Mouse (Mus musculus): ENCODE results near the gene Ms4a15.

The Ms4a15 gene

DNA sequence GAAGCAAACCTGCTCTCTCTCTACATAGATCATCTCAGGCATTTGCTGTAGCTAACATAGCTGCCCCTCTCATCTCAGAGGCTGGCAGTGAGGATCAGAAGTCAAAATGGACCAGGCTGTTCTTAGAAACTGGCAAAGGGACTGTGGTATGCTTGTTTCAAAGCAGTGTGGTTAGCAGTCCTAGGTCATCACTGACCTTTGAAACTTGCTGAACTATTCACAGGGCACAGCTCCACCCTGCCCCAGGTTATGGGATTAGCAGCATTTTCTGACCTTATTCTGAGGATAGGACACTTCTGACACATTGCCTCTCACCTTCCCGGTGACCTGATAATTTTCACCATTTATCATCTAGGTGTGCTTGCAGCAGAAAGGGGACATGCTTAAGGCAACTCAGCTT lies 4.5 kb downstream of the Ms4a15 start:
- Histone ChIP-seq H3K4me1 (replicated peaks; ENCODE audit: low read depth, low read length) (peaks cover 8% of the 10 kb centered on the region), H3K9me3 (ENCODE audit: low read length) (no peaks in the 10 kb centered on the region), H3K4me3 (replicated peaks; ENCODE audit: low read length) (no peak overlapping the region), H3K36me3 (ENCODE audit: insufficient read depth, low read length) (no peaks in the 10 kb centered on the region), H3K27me3 (ENCODE audit: insufficient read depth, low read length) (peaks cover 15% of the 10 kb centered on the region)
- TF ChIP-seq POU5F1 (IDR thresholded peaks at IDR 0.05; ENCODE audit: borderline replicate concordance, low read length) (no peak), CTCF (conservative IDR thresholded peaks at IDR 0.05; ENCODE audit: low read length) (no peak), NANOG (IDR thresholded peaks at IDR 0.05; ENCODE audit: borderline replicate concordance, low read length) (no peak)

GRCm38 (mm10) chr19:10985889-10986288 lies 7.2 kb downstream of the Ms4a15 start:
- Histone ChIP-seq H3K27me3 (ENCODE audit: insufficient read depth, low read length) (peaks cover 8% of the 10 kb centered on the region), H3K4me3 (replicated peaks; ENCODE audit: low read length) (no peak overlapping the region), H3K9me3 (ENCODE audit: low read length) (no peaks in the 10 kb centered on the region), H3K36me3 (ENCODE audit: insufficient read depth, low read length) (no peaks in the 10 kb centered on the region), H3K4me1 (replicated peaks; ENCODE audit: low read depth, low read length) (peaks cover 16% of the 10 kb centered on the region)
- no peak for TF ChIP-seq POU5F1 (IDR thresholded peaks at IDR 0.05; ENCODE audit: borderline replicate concordance, low read length)
- no peak for TF ChIP-seq CTCF (conservative IDR thresholded peaks at IDR 0.05; ENCODE audit: low read length)
- no peak for TF ChIP-seq NANOG (IDR thresholded peaks at IDR 0.05; ENCODE audit: borderline replicate concordance, low read length)

- H3K9me3 ChIP-seq (ENCODE audit: low read length): no peaks in the 10 kb centered on the region
- H3K27me3 ChIP-seq (ENCODE audit: insufficient read depth, low read length): peaks cover 8% of the 10 kb centered on the region
- H3K4me1 ChIP-seq (replicated peaks; ENCODE audit: low read depth, low read length): peaks cover 25% of the 10 kb centered on the region
- TF ChIP-seq CTCF (conservative IDR thresholded peaks at IDR 0.05; ENCODE audit: low read length) (0 out of 2 replicates have a peak, but pooled peaks have one; percentile 12), POU5F1 (IDR thresholded peaks at IDR 0.05; ENCODE audit: borderline replicate concordance, low read length) (no peak)
- no peak overlapping the region for H3K4me3 ChIP-seq (replicated peaks; ENCODE audit: low read length)
- no peaks in the 10 kb centered on the region for H3K36me3 ChIP-seq (ENCODE audit: insufficient read depth, low read length)
These were observed 8.5 kb downstream of the Ms4a15 start for GRCm38 (mm10) chr19:10984551-10984950.

DNA sequence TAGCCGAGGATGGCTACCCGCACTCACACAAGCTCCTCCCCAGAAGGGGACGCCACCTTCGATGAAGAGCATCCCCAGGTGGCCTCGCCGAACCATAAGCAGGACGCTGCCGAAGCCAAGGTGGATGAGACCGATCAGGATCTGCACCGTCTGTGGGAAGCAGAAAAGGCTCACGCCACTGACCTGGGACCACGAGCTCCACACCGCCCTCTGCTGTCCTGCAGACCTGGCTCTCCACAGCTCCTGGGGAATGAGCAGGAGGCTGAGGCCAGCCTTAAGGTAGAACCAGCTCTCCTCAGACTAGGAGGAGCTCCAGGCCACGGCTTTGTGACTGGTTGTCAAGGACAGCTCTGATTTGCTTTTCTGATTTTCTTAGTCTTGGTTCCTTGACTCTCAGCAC lies 9.9 kb downstream of the Ms4a15 start:
- Histone ChIP-seq H3K4me3 (replicated peaks; ENCODE audit: low read length) (0 out of 2 replicates have a peak overlapping the region, but pooled peaks have one; percentile 26), H3K9me3 (ENCODE audit: low read length) (no peaks in the 10 kb centered on the region)
- TF ChIP-seq NANOG (IDR thresholded peaks at IDR 0.05; ENCODE audit: borderline replicate concordance, low read length) (no peak), POU5F1 (IDR thresholded peaks at IDR 0.05; ENCODE audit: borderline replicate concordance, low read length) (no peak), CTCF (conservative IDR thresholded peaks at IDR 0.05; ENCODE audit: low read length) (peak; percentile 62)

GRCm38 (mm10) chr19:10980210-10980609 lies 12.8 kb downstream of the Ms4a15 start:
- Histone ChIP-seq H3K36me3 (ENCODE audit: insufficient read depth, low read length) (no peaks in the 10 kb centered on the region), H3K4me3 (replicated peaks; ENCODE audit: low read length) (no peak overlapping the region), H3K4me1 (replicated peaks; ENCODE audit: low read depth, low read length) (peaks cover 44% of the 10 kb centered on the region), H3K27me3 (ENCODE audit: insufficient read depth, low read length) (peaks cover 8% of the 10 kb centered on the region), H3K9me3 (ENCODE audit: low read length) (no peaks in the 10 kb centered on the region)
- TF ChIP-seq CTCF (conservative IDR thresholded peaks at IDR 0.05; ENCODE audit: low read length) (no peak), POU5F1 (IDR thresholded peaks at IDR 0.05; ENCODE audit: borderline replicate concordance, low read length) (no peak), NANOG (IDR thresholded peaks at IDR 0.05; ENCODE audit: borderline replicate concordance, low read length) (no peak)

More for the DNA sequence above, 9.9 kb downstream of the Ms4a15 start:
- Histone ChIP-seq H3K4me1 (replicated peaks; ENCODE audit: low read depth, low read length) (peaks cover 34% of the 10 kb centered on the region), H3K27me3 (ENCODE audit: insufficient read depth, low read length) (peaks cover 8% of the 10 kb centered on the region), H3K36me3 (ENCODE audit: insufficient read depth, low read length) (no peaks in the 10 kb centered on the region)

- no peak for TF ChIP-seq NANOG (IDR thresholded peaks at IDR 0.05; ENCODE audit: borderline replicate concordance, low read length)
- TF ChIP-seq CTCF (conservative IDR thresholded peaks at IDR 0.05; ENCODE audit: low read length): peak; percentile 91
- peaks cover 48% of the 10 kb centered on the region for H3K4me1 ChIP-seq (replicated peaks; ENCODE audit: low read depth, low read length)
- no peaks in the 10 kb centered on the region for H3K36me3 ChIP-seq (ENCODE audit: insufficient read depth, low read length)
- no peaks in the 10 kb centered on the region for H3K9me3 ChIP-seq (ENCODE audit: low read length)
- peak overlapping the region; percentile 53 for H3K4me3 ChIP-seq (replicated peaks; ENCODE audit: low read length)
- peaks cover 8% of the 10 kb centered on the region for H3K27me3 ChIP-seq (ENCODE audit: insufficient read depth, low read length)
These were observed 13.6 kb downstream of the Ms4a15 start for GRCm38 (mm10) chr19:10979184-10980168.

- H3K4me3 ChIP-seq (replicated peaks; ENCODE audit: low read length): no peak overlapping the region
- peaks cover 63% of the 10 kb centered on the region for H3K4me1 ChIP-seq (replicated peaks; ENCODE audit: low read depth, low read length)
- H3K27me3 ChIP-seq (ENCODE audit: insufficient read depth, low read length): 0 out of 2 replicates have a peak, but pooled peaks cover 2% of the 10 kb centered on the region
- peak; percentile 91 for TF ChIP-seq CTCF (conservative IDR thresholded peaks at IDR 0.05; ENCODE audit: low read length)
- no peak for TF ChIP-seq POU5F1 (IDR thresholded peaks at IDR 0.05; ENCODE audit: borderline replicate concordance, low read length)
- TF ChIP-seq NANOG (IDR thresholded peaks at IDR 0.05; ENCODE audit: borderline replicate concordance, low read length): no peak
- H3K9me3 ChIP-seq (ENCODE audit: low read length): no peaks in the 10 kb centered on the region; the same call in 1 of the 2 replicates
- no peaks in the 10 kb centered on the region for H3K36me3 ChIP-seq (ENCODE audit: insufficient read depth, low read length)
These were observed 16.7 kb downstream of the Ms4a15 start for GRCm38 (mm10) chr19:10976318-10976717.

DNA sequence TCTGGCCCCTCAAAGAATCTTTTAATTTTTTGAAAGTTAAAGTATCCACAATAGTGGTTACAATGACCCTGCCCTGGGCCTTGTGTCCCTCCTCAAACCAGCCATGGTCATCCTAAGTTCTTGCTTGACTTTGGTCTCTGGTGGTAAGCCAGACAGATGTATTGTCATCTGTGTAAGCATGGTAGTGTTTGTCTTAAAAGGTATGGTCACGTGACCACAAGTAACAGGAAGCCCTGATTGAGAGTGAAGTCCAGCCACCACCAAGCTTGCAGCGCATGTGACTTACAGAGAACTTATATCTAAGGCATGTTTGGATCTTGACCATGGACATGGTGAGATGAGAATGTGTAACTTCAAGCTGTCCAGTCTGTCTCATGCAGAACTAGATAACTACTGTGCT lies 17.9 kb downstream of the Ms4a15 start:
- no peak overlapping the region for H3K4me3 ChIP-seq (replicated peaks; ENCODE audit: low read length)
- no peaks in the 10 kb centered on the region for H3K36me3 ChIP-seq (ENCODE audit: insufficient read depth, low read length)
- peaks cover 6% of the 10 kb centered on the region for H3K9me3 ChIP-seq (ENCODE audit: low read length)
- TF ChIP-seq POU5F1 (IDR thresholded peaks at IDR 0.05; ENCODE audit: borderline replicate concordance, low read length) (no peak), NANOG (IDR thresholded peaks at IDR 0.05; ENCODE audit: borderline replicate concordance, low read length) (no peak), CTCF (conservative IDR thresholded peaks at IDR 0.05; ENCODE audit: low read length) (no peak)
- peaks cover 61% of the 10 kb centered on the region for H3K4me1 ChIP-seq (replicated peaks; ENCODE audit: low read depth, low read length)
- 0 out of 2 replicates have a peak, but pooled peaks cover 2% of the 10 kb centered on the region for H3K27me3 ChIP-seq (ENCODE audit: insufficient read depth, low read length)
